Mouse (Mus musculus): ENCODE data around the gene Ephb2. TPM values are rescaled to one million over a fixed set of nuclear protein-coding genes. Genes with fewer than 3 reads are reported as not detected.
A peak's percentile ranks its signal among the peaks of the same experiment; 100 is the strongest.

The Ephb2 gene
- polyA plus RNA-seq, 1 experiment = 0.20 TPM

DNA sequence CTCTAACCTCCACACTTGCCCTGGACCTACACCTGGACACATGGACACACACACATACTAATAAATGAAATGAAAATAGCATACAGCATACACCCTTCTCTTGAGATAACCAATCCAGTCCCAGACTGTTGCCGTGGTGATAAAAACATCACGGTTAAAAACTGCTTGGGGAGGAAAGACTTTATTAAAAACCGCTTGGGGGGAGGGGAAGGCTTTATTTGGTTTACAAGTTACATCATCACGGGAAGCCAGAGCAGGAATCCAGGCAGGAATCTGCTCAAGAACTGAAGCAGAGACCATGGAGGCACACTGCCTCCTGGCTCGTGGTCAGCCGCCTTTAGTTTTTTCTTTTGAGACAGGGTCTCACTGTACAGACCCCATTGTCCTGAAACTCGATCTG, 222.1 kb downstream of the Ephb2 start:
- H3K27me3 ChIP-seq (replicated peaks) = peaks cover 20% of the 10 kb centered on the region
- H3K4me1 ChIP-seq = peaks cover 13% of the 10 kb centered on the region
- peaks cover 7% of the 10 kb centered on the region; the same call in 1 of the 2 replicates for H3K9me3 ChIP-seq
- TF ChIP-seq GATA1 (IDR thresholded peaks at IDR 0.05; ENCODE audit: borderline replicate concordance, low read length) = no peak
- TF ChIP-seq FLI1 (IDR thresholded peaks at IDR 0.05; ENCODE audit: low read length) = no peak
- H3K36me3 ChIP-seq (replicated peaks; ENCODE audit: low read length) = no peaks in the 10 kb centered on the region
- H3K4me3 ChIP-seq (replicated peaks) = no peak overlapping the region

DNA sequence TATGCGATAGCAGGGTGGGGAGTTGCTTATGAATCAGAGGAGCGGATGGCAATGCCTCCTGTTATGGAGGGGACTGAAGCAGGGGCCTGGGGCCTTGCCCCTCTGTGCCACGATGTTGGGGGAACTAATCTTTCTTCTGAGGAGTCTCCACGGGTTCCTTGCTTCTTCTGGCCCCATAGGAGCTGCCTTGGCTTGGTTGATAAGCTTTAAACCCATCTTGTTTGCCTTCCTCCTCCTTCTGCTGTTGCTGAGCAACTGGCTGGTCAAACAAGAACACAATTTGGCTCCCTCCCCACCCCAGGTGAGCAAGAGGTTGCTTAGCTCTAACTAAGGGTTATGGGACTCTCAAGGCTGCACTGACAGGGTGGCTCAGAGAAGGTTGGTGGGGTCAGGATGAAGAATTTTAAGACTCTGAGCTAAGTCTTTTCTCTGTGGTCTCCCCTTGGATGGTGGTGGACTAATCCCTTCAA, 225.4 kb downstream of the Ephb2 start, which contains the start of gene Tex46:
Tex46 (plus strand) TSS at position 51 of the 470 bp plus-strand sequence.
- Histone ChIP-seq H3K27me3 (replicated peaks) (peaks cover 3% of the 10 kb centered on the region), H3K4me3 (replicated peaks) (no peak within 1 kb of the TSS), H3K9me3 (peaks cover 5% of the 10 kb centered on the region; the same call in 1 of the 2 replicates), H3K36me3 (replicated peaks; ENCODE audit: low read length) (no peaks in the 10 kb centered on the region), H3K4me1 (peaks cover 15% of the 10 kb centered on the region)
- TF ChIP-seq FLI1 (IDR thresholded peaks at IDR 0.05; ENCODE audit: low read length) (no peak), GATA1 (IDR thresholded peaks at IDR 0.05; ENCODE audit: borderline replicate concordance, low read length) (no peak)

DNA sequence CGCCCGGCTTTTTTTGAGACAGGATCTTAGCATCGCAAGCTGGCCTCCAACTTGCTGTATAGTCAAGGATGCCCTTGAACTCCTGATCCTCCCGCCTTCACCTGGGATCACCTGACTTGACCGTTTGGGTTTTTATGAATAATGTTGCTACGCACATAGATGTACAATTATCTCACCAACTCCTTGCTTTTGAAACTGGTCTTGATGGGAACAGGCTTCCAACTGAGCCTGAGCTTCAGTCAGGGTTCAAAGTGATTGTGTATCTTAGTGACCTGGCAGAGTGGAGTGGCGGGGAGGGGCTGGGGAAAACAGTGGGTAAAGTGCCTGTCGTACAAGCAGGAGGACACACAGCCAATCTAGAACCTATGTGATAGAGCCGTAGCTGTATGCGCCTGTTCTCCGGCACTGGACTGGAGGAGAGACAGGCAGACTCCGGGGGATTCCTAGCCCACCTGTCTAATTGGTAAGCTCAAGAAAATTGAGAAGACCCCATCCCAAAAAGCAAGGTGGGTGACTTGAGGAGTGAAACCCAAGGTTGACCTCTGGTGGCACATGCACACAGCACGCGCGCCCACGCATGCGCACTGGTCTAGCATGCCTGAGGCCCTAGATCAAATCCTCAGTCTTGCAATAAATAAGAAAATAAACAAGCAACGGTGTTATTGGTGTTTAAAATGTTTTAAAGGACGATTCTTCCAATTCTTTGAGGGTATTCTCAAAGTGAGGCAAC, 229.9 kb downstream of the Ephb2 start:
- Histone ChIP-seq H3K4me1 (peaks cover 20% of the 10 kb centered on the region), H3K4me3 (replicated peaks) (no peak overlapping the region), H3K27me3 (replicated peaks) (no peaks in the 10 kb centered on the region), H3K9me3 (peaks cover 5% of the 10 kb centered on the region; the same call in 1 of the 2 replicates), H3K36me3 (replicated peaks; ENCODE audit: low read length) (no peaks in the 10 kb centered on the region)
- no peak for TF ChIP-seq FLI1 (IDR thresholded peaks at IDR 0.05; ENCODE audit: low read length)
- no peak for TF ChIP-seq GATA1 (IDR thresholded peaks at IDR 0.05; ENCODE audit: borderline replicate concordance, low read length)

DNA sequence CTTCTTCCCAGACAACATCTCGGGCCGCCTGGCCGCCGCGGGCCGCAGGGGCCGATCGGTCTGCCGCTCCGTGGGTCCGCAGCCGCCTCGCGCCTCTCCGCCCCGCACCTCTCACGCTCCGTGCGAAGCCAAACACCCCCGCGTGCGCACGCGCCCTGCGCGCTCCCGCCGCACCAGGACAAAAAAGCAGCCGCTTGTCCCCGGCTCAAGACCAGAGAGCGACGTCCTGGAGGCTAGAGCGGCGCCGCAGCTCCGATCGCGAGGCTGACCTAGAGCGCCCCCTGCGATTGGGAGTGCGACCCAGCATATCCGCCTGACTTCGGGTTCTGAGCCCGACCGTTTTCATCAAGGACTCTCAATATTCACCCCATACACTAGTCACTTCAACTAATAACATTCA, 233.2 kb downstream of the Ephb2 start, which contains the start of gene Kdm1a:
Kdm1a (minus strand) TSS at position 156 of the 400 bp plus-strand sequence.
- no peak for TF ChIP-seq GATA1 (IDR thresholded peaks at IDR 0.05; ENCODE audit: borderline replicate concordance, low read length)
- no peak for TF ChIP-seq FLI1 (IDR thresholded peaks at IDR 0.05; ENCODE audit: low read length)
- H3K4me1 ChIP-seq = peaks cover 35% of the 10 kb centered on the region
- peaks cover 5% of the 10 kb centered on the region; the same call in 1 of the 2 replicates for H3K9me3 ChIP-seq
- H3K27me3 ChIP-seq (replicated peaks) = no peaks in the 10 kb centered on the region
- peak within 1 kb of the TSS; percentile 97 for H3K4me3 ChIP-seq (replicated peaks)
- peaks cover 11% of the 10 kb centered on the region for H3K36me3 ChIP-seq (replicated peaks; ENCODE audit: low read length)

DNA sequence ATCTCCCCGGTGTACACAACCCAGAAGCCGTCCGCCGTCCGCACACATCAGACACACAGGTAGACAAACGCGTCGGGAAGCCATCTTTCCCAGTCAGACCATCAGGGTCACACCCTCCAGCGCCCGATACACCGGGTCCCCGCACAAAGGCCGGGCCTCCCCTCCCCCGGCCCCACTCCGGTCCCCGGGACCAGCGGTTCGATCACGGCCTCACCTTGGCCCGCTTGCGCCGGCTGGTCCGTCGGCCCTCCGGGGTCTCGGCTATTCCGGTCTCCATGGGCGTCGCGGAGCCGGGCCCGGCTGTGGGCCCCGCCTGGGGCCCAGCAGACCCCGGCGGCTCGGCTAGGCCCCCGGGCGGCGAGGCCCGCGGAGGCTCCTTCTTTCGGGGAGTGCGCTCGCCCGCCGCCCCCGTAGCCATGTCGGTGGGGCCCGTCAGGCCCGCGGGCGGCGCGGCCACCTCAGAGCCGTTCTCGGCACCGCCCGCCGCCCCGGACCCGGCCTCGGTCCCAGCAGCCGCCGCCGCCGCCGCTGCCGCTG, 233.7 kb downstream of the Ephb2 start:
- H3K27me3 ChIP-seq (replicated peaks) = no peaks in the 10 kb centered on the region
- H3K4me3 ChIP-seq (replicated peaks) = peak overlapping the region; percentile 97
- peaks cover 11% of the 10 kb centered on the region for H3K36me3 ChIP-seq (replicated peaks; ENCODE audit: low read length)
- TF ChIP-seq FLI1 (IDR thresholded peaks at IDR 0.05; ENCODE audit: low read length) (no peak), GATA1 (IDR thresholded peaks at IDR 0.05; ENCODE audit: borderline replicate concordance, low read length) (no peak)
- H3K4me1 ChIP-seq = peaks cover 36% of the 10 kb centered on the region
- peaks cover 5% of the 10 kb centered on the region; the same call in 1 of the 2 replicates for H3K9me3 ChIP-seq

DNA sequence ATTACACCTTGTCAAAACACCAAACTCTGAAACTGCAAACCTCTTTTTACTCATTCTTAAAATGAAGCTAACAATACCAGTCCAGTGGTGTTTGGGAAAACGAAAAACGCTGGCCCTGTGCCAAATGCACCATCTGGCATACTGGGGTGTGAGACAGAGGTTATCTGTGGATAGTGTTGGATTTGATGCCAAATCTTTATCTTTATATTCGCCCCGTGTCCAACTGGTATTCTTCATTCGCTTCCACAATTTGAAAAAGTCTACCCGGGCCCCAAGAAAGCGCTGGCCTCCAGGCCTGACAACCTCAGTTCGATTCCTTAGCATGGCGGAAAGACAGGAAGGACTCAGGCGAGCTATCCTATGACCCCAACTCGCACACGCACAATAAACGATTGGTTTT, 234.3 kb downstream of the Ephb2 start:
- peaks cover 35% of the 10 kb centered on the region for H3K4me1 ChIP-seq
- no peaks in the 10 kb centered on the region for H3K27me3 ChIP-seq (replicated peaks)
- TF ChIP-seq FLI1 (IDR thresholded peaks at IDR 0.05; ENCODE audit: low read length) = no peak
- no peak for TF ChIP-seq GATA1 (IDR thresholded peaks at IDR 0.05; ENCODE audit: borderline replicate concordance, low read length)
- H3K36me3 ChIP-seq (replicated peaks; ENCODE audit: low read length) = peaks cover 11% of the 10 kb centered on the region
- peaks cover under 1% of the 10 kb centered on the region; the same call in 1 of the 2 replicates for H3K9me3 ChIP-seq
- H3K4me3 ChIP-seq (replicated peaks) = peak overlapping the region; percentile 97

DNA sequence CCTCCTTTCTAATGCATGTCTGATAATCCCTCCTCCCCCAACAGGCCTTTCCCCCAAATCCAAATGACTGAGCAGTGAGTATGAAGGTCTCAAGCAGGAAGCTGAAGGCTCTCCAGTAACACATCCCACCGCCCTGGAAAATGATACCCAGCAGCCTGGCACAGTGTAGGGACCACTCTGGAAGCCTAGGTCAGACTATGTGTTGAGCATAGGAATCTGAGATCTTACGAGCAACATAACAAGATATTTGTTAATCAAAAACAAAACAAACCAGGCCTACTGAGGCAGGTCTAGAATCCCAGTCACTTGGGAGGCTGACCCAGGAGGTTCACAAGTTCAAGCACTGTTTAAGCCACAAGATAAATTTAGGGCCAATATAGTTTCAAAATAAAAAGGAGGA, 235.3 kb downstream of the Ephb2 start:
- peak overlapping the region; percentile 97 for H3K4me3 ChIP-seq (replicated peaks)
- H3K36me3 ChIP-seq (replicated peaks; ENCODE audit: low read length) = peaks cover 13% of the 10 kb centered on the region
- H3K27me3 ChIP-seq (replicated peaks) = no peaks in the 10 kb centered on the region
- H3K4me1 ChIP-seq = peaks cover 38% of the 10 kb centered on the region
- TF ChIP-seq GATA1 (IDR thresholded peaks at IDR 0.05; ENCODE audit: borderline replicate concordance, low read length) (no peak), FLI1 (IDR thresholded peaks at IDR 0.05; ENCODE audit: low read length) (no peak)
- H3K9me3 ChIP-seq = no peaks in the 10 kb centered on the region

DNA sequence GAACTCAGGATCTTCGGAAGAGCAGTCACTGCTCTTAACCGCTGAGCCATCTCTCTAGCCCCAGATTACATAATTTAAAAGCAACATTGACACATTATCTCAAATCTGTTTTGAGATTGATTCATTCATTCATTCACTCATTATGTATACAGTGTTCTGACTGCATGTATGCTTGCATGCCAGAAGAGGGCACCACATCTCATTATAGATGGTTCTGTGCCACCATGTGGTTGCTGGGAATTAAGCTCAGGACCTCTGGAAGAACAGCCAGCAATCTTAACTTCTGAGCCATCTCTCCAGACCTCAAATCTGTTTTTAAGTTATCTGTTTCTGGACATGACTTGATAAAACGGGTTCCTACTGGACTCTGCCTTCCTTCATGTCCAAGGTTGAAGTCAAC, 235.9 kb downstream of the Ephb2 start:
- Histone ChIP-seq H3K36me3 (replicated peaks; ENCODE audit: low read length) (peaks cover 13% of the 10 kb centered on the region), H3K27me3 (replicated peaks) (no peaks in the 10 kb centered on the region), H3K9me3 (no peaks in the 10 kb centered on the region), H3K4me3 (replicated peaks) (no peak overlapping the region), H3K4me1 (peaks cover 45% of the 10 kb centered on the region)
- TF ChIP-seq GATA1 (IDR thresholded peaks at IDR 0.05; ENCODE audit: borderline replicate concordance, low read length) = no peak
- TF ChIP-seq FLI1 (IDR thresholded peaks at IDR 0.05; ENCODE audit: low read length) = no peak

DNA sequence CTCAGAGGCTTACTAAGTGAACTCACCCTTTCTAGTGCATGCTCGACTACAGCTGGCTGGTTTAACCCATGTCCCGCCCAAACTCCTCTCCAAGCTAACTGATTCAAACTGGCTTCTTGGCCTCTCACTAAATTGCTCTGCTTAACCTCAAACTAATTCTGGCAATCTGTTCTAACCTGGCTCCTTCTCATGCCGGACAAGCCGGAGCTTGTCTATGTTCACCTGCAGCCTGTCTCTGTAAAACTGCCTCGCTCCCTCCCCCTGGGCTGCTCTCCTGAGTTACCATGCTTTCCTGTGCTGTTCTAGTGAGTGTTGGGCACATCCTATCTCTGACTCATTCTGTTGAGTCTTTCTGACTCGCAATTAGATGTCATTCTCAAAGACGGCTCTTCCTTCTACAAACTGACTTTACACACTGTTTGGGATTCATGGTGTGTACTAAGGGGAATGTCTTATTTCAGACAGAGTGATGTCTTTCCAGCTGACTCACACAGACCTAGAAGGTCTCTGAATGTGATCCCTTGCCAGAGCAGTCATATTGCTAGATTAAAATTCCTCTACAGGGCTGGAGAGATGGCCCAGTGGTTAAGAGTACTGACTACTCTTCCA, 237.4 kb downstream of the Ephb2 start:
- Histone ChIP-seq H3K27me3 (replicated peaks) (no peaks in the 10 kb centered on the region), H3K4me3 (replicated peaks) (peak overlapping the region; percentile 65), H3K9me3 (no peaks in the 10 kb centered on the region), H3K4me1 (peaks cover 60% of the 10 kb centered on the region), H3K36me3 (replicated peaks; ENCODE audit: low read length) (peaks cover 13% of the 10 kb centered on the region)
- no peak for TF ChIP-seq GATA1 (IDR thresholded peaks at IDR 0.05; ENCODE audit: borderline replicate concordance, low read length)
- no peak for TF ChIP-seq FLI1 (IDR thresholded peaks at IDR 0.05; ENCODE audit: low read length)

Other genes with a start within 250 kb of the Ephb2 start
- 7.1 and 8.2 TPM in 2 replicates for gene Kdm1a, start 233.3 kb downstream of the Ephb2 start, polyA plus RNA-seq (2012; ENCODE audit: insufficient read depth, low replicate concordance)
- gene Tex46, start 225.6 kb downstream of the Ephb2 start, polyA plus RNA-seq (2012; ENCODE audit: insufficient read depth, low replicate concordance) = not detected in 2 replicates
- 0.04 TPM in 1 of 2 replicates, not detected in the other for gene Lactbl1, start 213.4 kb downstream of the Ephb2 start, polyA plus RNA-seq (2012; ENCODE audit: insufficient read depth, low replicate concordance)
- gene C1qb, start 50.2 kb upstream of the Ephb2 start, polyA plus RNA-seq (2012; ENCODE audit: insufficient read depth, low replicate concordance) = 57.3 and 199 TPM in 2 replicates
- gene C1qc, start 57.1 kb upstream of the Ephb2 start, polyA plus RNA-seq (2012; ENCODE audit: insufficient read depth, low replicate concordance) = 141 and 357 TPM in 2 replicates
- 12.9 and 134 TPM in 2 replicates for gene C1qa, start 62.8 kb upstream of the Ephb2 start, polyA plus RNA-seq (2012; ENCODE audit: insufficient read depth, low replicate concordance)
- 0.35 and 0.48 TPM in 2 replicates for gene Epha8, start 120.8 kb upstream of the Ephb2 start, polyA plus RNA-seq (2012; ENCODE audit: insufficient read depth, low replicate concordance)
- 0.44 and 1.6 TPM in 2 replicates for gene Zbtb40, start 212.8 kb upstream of the Ephb2 start, polyA plus RNA-seq (2012; ENCODE audit: insufficient read depth, low replicate concordance)